Mouse (Mus musculus): ENCODE results near the gene Natd1.

Gene Natd1

GRCm38 (mm10) chr11:60931869-60932481, 17.4 kb upstream of the Natd1 start, which contains the start of gene Map2k3:
Gene Map2k3, plus strand, starts transcription at chr11:60932033.
- peak; percentile 88 for DNase-seq (ENCODE audit: low read depth, low spot score)

- no peak for DNase-seq (ENCODE audit: low read depth, low spot score)
Measured at GRCm38 (mm10) chr11:60931282-60931868, 16.8 kb upstream of the Natd1 start.

GRCm38 (mm10) chr11:60930724-60931281, 16.3 kb upstream of the Natd1 start:
- DNase-seq (ENCODE audit: low read depth, low spot score): no peak

- peak; percentile 86 for DNase-seq (ENCODE audit: low read depth, low spot score)
Measured at GRCm38 (mm10) chr11:60927264-60927663, 12.7 kb upstream of the Natd1 start.

GRCm38 (mm10) chr11:60924981-60925380, 10.4 kb upstream of the Natd1 start:
- no peak for DNase-seq (ENCODE audit: low read depth, low spot score)

GRCm38 (mm10) chr11:60924498-60924897, 9.9 kb upstream of the Natd1 start:
- no peak for DNase-seq (ENCODE audit: low read depth, low spot score)

- no peak for DNase-seq (ENCODE audit: low read depth, low spot score)
Measured at GRCm38 (mm10) chr11:60922964-60923363, 8.4 kb upstream of the Natd1 start.

GRCm38 (mm10) chr11:60922195-60922594, 7.6 kb upstream of the Natd1 start:
- no peak for DNase-seq (ENCODE audit: low read depth, low spot score)

- no peak for DNase-seq (ENCODE audit: low read depth, low spot score)
Measured at GRCm38 (mm10) chr11:60920021-60920420, 5.5 kb upstream of the Natd1 start.

- no peak for DNase-seq (ENCODE audit: low read depth, low spot score)
Measured at GRCm38 (mm10) chr11:60915201-60915600, 651 bp upstream of the Natd1 start.

GRCm38 (mm10) chr11:60913301-60914196, 1.0 kb downstream of the Natd1 start:
- peak; percentile 73 for DNase-seq (ENCODE audit: low read depth, low spot score)

- DNase-seq (ENCODE audit: low read depth, low spot score): no peak
Measured at GRCm38 (mm10) chr11:60912525-60912973, 2.0 kb downstream of the Natd1 start.

GRCm38 (mm10) chr11:60909626-60910025, 4.9 kb downstream of the Natd1 start:
- DNase-seq (ENCODE audit: low read depth, low spot score): no peak

- no peak for DNase-seq (ENCODE audit: low read depth, low spot score)
Measured at GRCm38 (mm10) chr11:60908073-60908472, 6.5 kb downstream of the Natd1 start.

GRCm38 (mm10) chr11:60906449-60906848, 8.1 kb downstream of the Natd1 start:
- no peak for DNase-seq (ENCODE audit: low read depth, low spot score)

- DNase-seq (ENCODE audit: low read depth, low spot score): no peak
Measured at GRCm38 (mm10) chr11:60905407-60906120, 9.0 kb downstream of the Natd1 start.

- DNase-seq (ENCODE audit: low read depth, low spot score): no peak
Measured at GRCm38 (mm10) chr11:60903661-60904061, 10.9 kb downstream of the Natd1 start.

GRCm38 (mm10) chr11:60902486-60902885, 12.1 kb downstream of the Natd1 start:
- no peak for DNase-seq (ENCODE audit: low read depth, low spot score)

GRCm38 (mm10) chr11:60902001-60902400, 12.5 kb downstream of the Natd1 start:
- no peak for DNase-seq (ENCODE audit: low read depth, low spot score)

GRCm38 (mm10) chr11:60895915-60896314, 18.6 kb downstream of the Natd1 start:
- no peak for DNase-seq (ENCODE audit: low read depth, low spot score)

GRCm38 (mm10) chr11:60890744-60891143, 23.8 kb downstream of the Natd1 start:
- DNase-seq (ENCODE audit: low read depth, low spot score): no peak

Data from retina, adult 2 months (tissue).